8 mouse cellular contexts compared by ENCODE assay signal in the genomic region with DNA sequence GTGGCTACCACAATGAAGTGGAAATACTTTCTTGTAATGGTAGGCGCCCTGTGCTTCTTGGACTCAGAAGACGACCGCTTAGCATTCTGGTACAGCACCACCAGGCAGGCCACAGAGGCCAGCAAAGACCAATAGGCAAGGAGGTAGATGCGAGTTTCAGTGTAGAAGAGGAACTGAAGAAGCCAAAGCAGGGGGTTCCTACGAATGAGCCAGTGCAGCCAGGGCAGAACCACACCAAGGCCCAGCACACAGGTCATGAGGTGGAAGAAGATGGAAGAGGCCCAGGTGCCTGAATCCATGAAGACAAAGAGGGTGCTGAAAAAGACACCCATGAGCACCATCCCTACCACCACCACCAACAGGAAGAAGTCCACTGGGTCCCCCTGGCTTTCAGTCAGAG. TPM values are rescaled to one million over a fixed set of nuclear protein-coding genes. Genes with fewer than 3 reads are reported as not detected.
DNase-seq lines count a peak whose midpoint lies in the region; ATAC-seq and TF ChIP-seq lines count a peak whose summit lies in the region.
"Had no signal": no experiment of that assay in that cellular context is flagged by ENCODE, and none has a peak within 500 bp of the region (broad histone marks: within the 10 kb centered on the region; RNA-seq: fewer than 3 reads in every experiment).

No protein-coding gene starts in this region.

- H3K4me1 ChIP-seq in lung, embryonic 14.5 days (ENCODE audit: insufficient read depth) = peaks cover 15% of the 10 kb centered on the region
- H3K4me1 ChIP-seq in forebrain, embryonic 10.5 days = peaks cover 28% of the 10 kb centered on the region
- H3K4me1 ChIP-seq in limb, embryonic 14.5 days (ENCODE audit: control insufficient read depth, insufficient read depth, low read length) = peaks cover 14% of the 10 kb centered on the region
- H3K4me1 ChIP-seq in stomach, embryonic 15.5 days = peaks cover 20% of the 10 kb centered on the region

- 88% methylated on average over 5 of the region's 5 CpGs for WGBS in lung, embryonic 14.5 days
- WGBS in forebrain, embryonic 10.5 days = 96% methylated on average over 5 of the region's 5 CpGs
- 94% methylated on average over 5 of the region's 5 CpGs for WGBS in limb, embryonic 14.5 days
- 91% methylated on average over 5 of the region's 5 CpGs for WGBS in stomach, embryonic 15.5 days

- TF ChIP-seq POLR2A in limb, embryonic 14.5 days (IDR thresholded peaks at IDR 0.05; ENCODE audit: borderline replicate concordance, extremely low read depth, insufficient read depth, insufficient read length) = no peak

- no peak overlapping the region for H3K27ac ChIP-seq in lung, embryonic 14.5 days (ENCODE audit: low read depth)
- H3K27ac ChIP-seq in forebrain, embryonic 10.5 days = no peak overlapping the region
- no peak overlapping the region for H3K27ac ChIP-seq in limb, embryonic 14.5 days (replicated peaks; ENCODE audit: low read depth, low read length)
- H3K27ac ChIP-seq in stomach, embryonic 15.5 days = no peak overlapping the region

- peak overlapping the region; percentile 96 for H3K4me2 ChIP-seq in lung, embryonic 14.5 days
- H3K4me2 ChIP-seq in limb, embryonic 14.5 days (replicated peaks; ENCODE audit: low read depth, low read length, severe bottlenecking) = peak overlapping the region; percentile 94; the same call in 1 of the 2 replicates
- H3K4me2 ChIP-seq in stomach, embryonic 15.5 days = peak overlapping the region; percentile 98

- 0 out of 2 replicates have a peak, but pooled peaks cover 3% of the 10 kb centered on the region for H3K36me3 ChIP-seq in lung, embryonic 14.5 days (ENCODE audit: insufficient read depth)
- H3K36me3 ChIP-seq in forebrain, embryonic 10.5 days (replicated peaks) = peaks cover 26% of the 10 kb centered on the region
- H3K36me3 ChIP-seq in limb, embryonic 14.5 days (ENCODE audit: control insufficient read depth, insufficient read depth, low read length) = peaks cover 9% of the 10 kb centered on the region; the same call in 1 of the 2 replicates
- H3K36me3 ChIP-seq in stomach, embryonic 15.5 days = no peaks in the 10 kb centered on the region

- no peaks in the 10 kb centered on the region for H3K9me3 ChIP-seq in lung, embryonic 14.5 days (ENCODE audit: low read depth, low read length)
- H3K9me3 ChIP-seq in forebrain, embryonic 10.5 days = no peaks in the 10 kb centered on the region
- no peaks in the 10 kb centered on the region for H3K9me3 ChIP-seq in limb, embryonic 14.5 days (ENCODE audit: control insufficient read depth, low read length)
- no peaks in the 10 kb centered on the region for H3K9me3 ChIP-seq in stomach, embryonic 15.5 days

- no peak for DNase-seq in lung, embryonic 14.5 days
- DNase-seq in lung, adult 18-20 months = no peak
- no peak for DNase-seq in forebrain, embryonic 10.5 days (ENCODE audit: extremely low spot score, low spot score)
- no peak for DNase-seq in limb, embryonic 14.5 days (ENCODE audit: low spot score)
- no peak for DNase-seq in spleen, postnatal 10 days (ENCODE audit: low spot score in 2 of 2)
- DNase-seq in cerebellum, postnatal 10 days = no peak
- DNase-seq: adrenal gland, postnatal 14 days had no signal

- no peak for TF ChIP-seq CTCF in lung, embryonic 14.5 days (IDR thresholded peaks at IDR 0.05; ENCODE audit: low read depth)

- ATAC-seq in lung, embryonic 14.5 days (ENCODE audit: insufficient read depth) = no peak
- ATAC-seq in limb, embryonic 14.5 days (ENCODE audit: low FRiP score, low read depth) = no peak
- no peak for ATAC-seq in stomach, embryonic 15.5 days (ENCODE audit: insufficient read depth, low FRiP score, low read depth)

- H3K9ac ChIP-seq in lung, embryonic 14.5 days = peak overlapping the region; percentile 85; the same call in 1 of the 2 replicates
- H3K9ac ChIP-seq in limb, embryonic 14.5 days (ENCODE audit: low read depth, low read length, severe bottlenecking) = no peak overlapping the region
- H3K9ac ChIP-seq in stomach, embryonic 15.5 days = peak overlapping the region; percentile 77; the same call in 1 of the 2 replicates

- H3K4me3 ChIP-seq in lung, embryonic 14.5 days (ENCODE audit: low read depth, low read length) = peak overlapping the region; percentile 91
- peak overlapping the region; percentile 98 for H3K4me3 ChIP-seq in forebrain, embryonic 10.5 days
- H3K4me3 ChIP-seq in limb, embryonic 14.5 days (replicated peaks; ENCODE audit: low read length) = peak overlapping the region; percentile 96
- peak overlapping the region; percentile 97 for H3K4me3 ChIP-seq in stomach, embryonic 15.5 days (replicated peaks)

- H3K27me3 ChIP-seq in lung, embryonic 14.5 days (ENCODE audit: insufficient read depth, low read length) = no peaks in the 10 kb centered on the region
- no peaks in the 10 kb centered on the region for H3K27me3 ChIP-seq in forebrain, embryonic 10.5 days (ENCODE audit: poor library complexity, severe bottlenecking)
- H3K27me3 ChIP-seq in limb, embryonic 14.5 days (ENCODE audit: control insufficient read depth, insufficient read depth, low read length) = no peaks in the 10 kb centered on the region
- no peaks in the 10 kb centered on the region for H3K27me3 ChIP-seq in stomach, embryonic 15.5 days (replicated peaks)

RNA-seq across cellular contexts. Expression of a gene that starts 1.1 kb away (rescaled TPM):
- 30.6 and 31.7 TPM in 2 replicates for polyA plus RNA-seq in lung, embryonic 14.5 days (2014; fragmentation: Nextera tagmentation; extraction: Ambion mirVana)
- polyA plus RNA-seq in forebrain, embryonic 10.5 days (2016; fragmentation: Nextera tagmentation; extraction: Ambion mirVana) = 26.0 and 26.5 TPM in 2 replicates
- polyA plus RNA-seq in limb, embryonic 14.5 days (2012; rRNA removed) = 13.8 and 19.0 TPM in 2 replicates
- polyA plus RNA-seq in limb, embryonic 14.5 days (2014; fragmentation: Nextera tagmentation; extraction: Ambion mirVana) = 31.0 and 32.4 TPM in 2 replicates
- 33.2 and 33.3 TPM in 2 replicates for polyA plus RNA-seq in stomach, embryonic 15.5 days (2015; fragmentation: Nextera tagmentation; extraction: Ambion mirVana)

RNA-seq across cellular contexts. Expression of a gene that starts 1.2 kb away (rescaled TPM):
- polyA plus RNA-seq in lung, embryonic 14.5 days (2014; fragmentation: Nextera tagmentation; extraction: Ambion mirVana) = 49.4 and 56.0 TPM in 2 replicates
- polyA plus RNA-seq in forebrain, embryonic 10.5 days (2016; fragmentation: Nextera tagmentation; extraction: Ambion mirVana) = 65.2 and 72.8 TPM in 2 replicates
- polyA plus RNA-seq in limb, embryonic 14.5 days (2012; rRNA removed) = 55.6 and 73.6 TPM in 2 replicates
- 39.8 and 42.6 TPM in 2 replicates for polyA plus RNA-seq in limb, embryonic 14.5 days (2014; fragmentation: Nextera tagmentation; extraction: Ambion mirVana)
- polyA plus RNA-seq in stomach, embryonic 15.5 days (2015; fragmentation: Nextera tagmentation; extraction: Ambion mirVana) = 22.4 and 29.7 TPM in 2 replicates

RNA-seq across cellular contexts. Expression of a gene that starts 4.2 kb away (rescaled TPM):
- polyA plus RNA-seq in lung, embryonic 14.5 days (2014; fragmentation: Nextera tagmentation; extraction: Ambion mirVana) = not detected in 2 replicates
- polyA plus RNA-seq in forebrain, embryonic 10.5 days (2016; fragmentation: Nextera tagmentation; extraction: Ambion mirVana) = not detected in 2 replicates
- polyA plus RNA-seq in limb, embryonic 14.5 days (2012; rRNA removed) = not detected in 2 replicates
- polyA plus RNA-seq in limb, embryonic 14.5 days (2014; fragmentation: Nextera tagmentation; extraction: Ambion mirVana) = not detected in 2 replicates
- polyA plus RNA-seq in stomach, embryonic 15.5 days (2015; fragmentation: Nextera tagmentation; extraction: Ambion mirVana) = not detected in 2 replicates

RNA-seq across cellular contexts. Expression of a gene that starts 19.0 kb away (rescaled TPM):
- 7.1 and 7.3 TPM in 2 replicates for polyA plus RNA-seq in lung, embryonic 14.5 days (2014; fragmentation: Nextera tagmentation; extraction: Ambion mirVana)
- polyA plus RNA-seq in forebrain, embryonic 10.5 days (2016; fragmentation: Nextera tagmentation; extraction: Ambion mirVana) = 2.7 and 3.4 TPM in 2 replicates
- 11.7 and 12.8 TPM in 2 replicates for polyA plus RNA-seq in limb, embryonic 14.5 days (2012; rRNA removed)
- 5.0 and 5.1 TPM in 2 replicates for polyA plus RNA-seq in limb, embryonic 14.5 days (2014; fragmentation: Nextera tagmentation; extraction: Ambion mirVana)
- 13.1 and 14.2 TPM in 2 replicates for polyA plus RNA-seq in stomach, embryonic 15.5 days (2015; fragmentation: Nextera tagmentation; extraction: Ambion mirVana)

RNA-seq across cellular contexts. Expression of a gene that starts 44.6 kb away (rescaled TPM):
- 0.20 and 0.23 TPM in 2 replicates for polyA plus RNA-seq in lung, embryonic 14.5 days (2014; fragmentation: Nextera tagmentation; extraction: Ambion mirVana)
- polyA plus RNA-seq in forebrain, embryonic 10.5 days (2016; fragmentation: Nextera tagmentation; extraction: Ambion mirVana) = 0.09 and 0.16 TPM in 2 replicates
- polyA plus RNA-seq in limb, embryonic 14.5 days (2012; rRNA removed) = 3.8 and 6.0 TPM in 2 replicates
- 0.11 and 0.23 TPM in 2 replicates for polyA plus RNA-seq in limb, embryonic 14.5 days (2014; fragmentation: Nextera tagmentation; extraction: Ambion mirVana)
- 0.22 and 0.35 TPM in 2 replicates for polyA plus RNA-seq in stomach, embryonic 15.5 days (2015; fragmentation: Nextera tagmentation; extraction: Ambion mirVana)
